Mouse (Mus musculus) right cerebral cortex, postnatal 10 days (tissue): Measurements from ENCODE around the gene Selp.

ENCODE experiments used
- DNase-seq, 2 experiments: peaks; one replicate each; pipeline ENCODE4 v3.0.0; 2021; ENCODE audit warnings: low spot score in 2 of 2

Selp gene

GRCm38 (mm10) chr1:164119892-164120776 lies 5.1 kb downstream of the Selp start:
- DNase-seq: no peak

- DNase-seq: no peak
These were observed 5.7 kb downstream of the Selp start for GRCm38 (mm10) chr1:164120777-164121158.

GRCm38 (mm10) chr1:164123836-164124235 lies 8.8 kb downstream of the Selp start:
- no peak for DNase-seq

- DNase-seq: no peak
These were observed 14.9 kb downstream of the Selp start for GRCm38 (mm10) chr1:164130013-164130412.

- DNase-seq: no peak
These were observed 17.5 kb downstream of the Selp start for GRCm38 (mm10) chr1:164132609-164133008.

GRCm38 (mm10) chr1:164134101-164134500 lies 19.0 kb downstream of the Selp start:
- DNase-seq: no peak

GRCm38 (mm10) chr1:164135360-164135759 lies 20.3 kb downstream of the Selp start:
- DNase-seq: no peak

GRCm38 (mm10) chr1:164135960-164136359 lies 20.9 kb downstream of the Selp start:
- DNase-seq: no peak

- DNase-seq: no peak
These were observed 21.6 kb downstream of the Selp start for GRCm38 (mm10) chr1:164136636-164137035.

- DNase-seq: peak; percentile 69 to 85
These were observed 23.5 kb downstream of the Selp start for GRCm38 (mm10) chr1:164138365-164139130.

GRCm38 (mm10) chr1:164139464-164139863 lies 24.4 kb downstream of the Selp start:
- DNase-seq: no peak

- no peak for DNase-seq
These were observed 34.0 kb downstream of the Selp start for GRCm38 (mm10) chr1:164149083-164149482.

- DNase-seq: no peak
These were observed 36.5 kb downstream of the Selp start, which contains the start of gene F5 for GRCm38 (mm10) chr1:164151387-164152088. Gene F5 (plus strand): TSS chr1:164151838.

GRCm38 (mm10) chr1:164152836-164153235 lies 37.8 kb downstream of the Selp start:
- DNase-seq: no peak

- no peak for DNase-seq
These were observed 39.9 kb downstream of the Selp start for GRCm38 (mm10) chr1:164154983-164155382.

GRCm38 (mm10) chr1:164158571-164158970 lies 43.5 kb downstream of the Selp start:
- no peak for DNase-seq

GRCm38 (mm10) chr1:164159781-164160180 lies 44.7 kb downstream of the Selp start:
- no peak for DNase-seq

- DNase-seq: no peak
These were observed 47.7 kb downstream of the Selp start for GRCm38 (mm10) chr1:164162745-164163144.

GRCm38 (mm10) chr1:164168818-164169217 lies 53.8 kb downstream of the Selp start:
- no peak for DNase-seq

- DNase-seq: no peak
These were observed 55.4 kb downstream of the Selp start for GRCm38 (mm10) chr1:164170434-164170833.

- DNase-seq: no peak
These were observed 58.1 kb downstream of the Selp start for GRCm38 (mm10) chr1:164173145-164173544.

- no peak for DNase-seq
These were observed 61.8 kb downstream of the Selp start for GRCm38 (mm10) chr1:164176856-164177255.
